Mouse (Mus musculus): ENCODE data around the gene Ppdpf.
A peak's percentile ranks its signal among the peaks of the same experiment; 100 is the strongest.

GRCm38 (mm10) chr2:181228335-181228734, 41.3 kb downstream of the Ppdpf start:
- no peak for TF ChIP-seq CTCF (IDR thresholded peaks at IDR 0.05)
- no peak for TF ChIP-seq POLR2A (IDR thresholded peaks at IDR 0.05; ENCODE audit: insufficient read depth, low read depth, low read length)
- TF ChIP-seq EP300 (IDR thresholded peaks at IDR 0.05; ENCODE audit: insufficient read depth, low read depth, low read length) = 0 out of 2 replicates have a peak, but pooled peaks have one; percentile 31

All from heart, adult 2 months (tissue).